Mouse (Mus musculus) spleen, postnatal 36 days (tissue): ENCODE measurements at regions not wholly inside any gene's neighbourhood (a gene's known extent, or its start where the extent isn't known, plus 50 kb on each side); places are given as distances from the start of the nearest gene placed in this dataset.

ENCODE experiments used
- DNase-seq, 2 experiments: peaks; one replicate each; pipeline ENCODE4 v3.0.0; 2022; ENCODE audit warnings: low spot score in 2 of 2, mixed read lengths in 1 of 2

- DNase-seq: no peak
These were observed 398.6 kb downstream of the Brinp2 start for GRCm38 (mm10) chr1:157957506-157957905.

GRCm38 (mm10) chr1:157964461-157964860, 391.7 kb downstream of the Brinp2 start:
- no peak for DNase-seq

DNA sequence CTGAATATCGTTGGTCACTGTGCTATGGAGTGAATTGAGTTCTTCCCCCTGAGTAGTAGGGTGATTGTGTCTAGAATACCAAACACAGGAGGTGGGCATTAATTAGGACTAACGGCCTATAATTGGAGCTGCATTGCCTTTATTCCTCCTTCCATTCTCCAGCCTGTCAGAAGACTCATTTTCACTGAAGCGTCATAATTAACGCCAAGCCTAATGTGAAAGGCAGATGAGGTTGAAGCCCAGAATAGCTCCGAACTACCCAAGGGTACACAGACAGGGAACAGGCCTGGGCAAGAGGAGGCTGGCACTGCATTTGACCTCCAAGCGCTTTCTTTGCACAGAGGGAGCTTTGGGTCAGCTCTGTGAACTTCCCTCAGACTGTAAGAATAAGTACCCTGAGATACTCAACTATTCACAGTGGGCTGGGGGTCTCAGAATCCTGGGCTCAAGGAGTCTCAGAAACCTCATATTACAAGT, 386.5 kb downstream of the Brinp2 start:
- DNase-seq: no peak

- DNase-seq: no peak
These were observed 382.5 kb downstream of the Brinp2 start for GRCm38 (mm10) chr1:157973373-157974232.

- DNase-seq: no peak
These were observed 381.5 kb downstream of the Brinp2 start for GRCm38 (mm10) chr1:157974656-157975055.

DNA sequence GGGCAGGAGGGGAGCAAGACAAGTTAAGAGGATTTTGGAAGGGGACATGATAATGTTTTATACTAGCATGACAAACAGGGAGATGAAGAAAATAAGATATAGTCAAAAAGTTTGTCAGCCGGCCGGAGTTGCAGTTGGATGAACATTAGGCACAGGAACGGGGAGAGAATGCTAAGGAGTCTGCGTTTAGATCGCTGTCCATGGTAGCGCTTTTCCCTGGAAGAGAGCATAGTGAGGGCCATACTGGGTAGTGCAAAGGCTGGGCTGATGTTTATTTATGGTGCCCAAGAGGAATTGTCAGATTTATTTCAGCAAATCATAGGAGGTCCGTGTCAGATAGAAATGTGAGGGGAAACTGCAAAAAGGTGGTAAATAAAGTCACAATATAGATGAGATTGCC, 337.0 kb downstream of the Brinp2 start:
- no peak for DNase-seq

GRCm38 (mm10) chr1:158039756-158040155, 316.4 kb downstream of the Brinp2 start:
- DNase-seq: no peak

GRCm38 (mm10) chr1:158040334-158040733, 315.8 kb downstream of the Brinp2 start:
- DNase-seq: no peak

DNA sequence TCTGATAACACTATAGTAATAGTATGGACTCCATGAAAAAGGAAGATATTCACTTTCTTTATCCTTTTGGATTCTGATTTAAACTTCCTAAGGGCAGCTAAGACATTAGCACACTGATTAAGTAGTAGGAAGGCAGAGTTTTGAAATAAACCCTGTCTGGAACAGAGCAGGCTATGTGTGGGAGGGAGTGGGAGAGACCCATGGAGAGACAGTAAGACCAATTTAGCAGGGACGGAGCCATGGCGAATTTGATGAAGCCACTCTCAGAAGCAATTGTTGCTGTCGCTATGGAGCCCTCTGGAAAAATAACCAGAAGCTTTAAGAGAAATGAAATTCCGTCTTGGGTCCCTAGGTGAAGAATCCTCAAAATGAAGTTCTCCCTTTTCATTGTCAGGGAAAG, 303.5 kb downstream of the Brinp2 start:
- no peak for DNase-seq

DNA sequence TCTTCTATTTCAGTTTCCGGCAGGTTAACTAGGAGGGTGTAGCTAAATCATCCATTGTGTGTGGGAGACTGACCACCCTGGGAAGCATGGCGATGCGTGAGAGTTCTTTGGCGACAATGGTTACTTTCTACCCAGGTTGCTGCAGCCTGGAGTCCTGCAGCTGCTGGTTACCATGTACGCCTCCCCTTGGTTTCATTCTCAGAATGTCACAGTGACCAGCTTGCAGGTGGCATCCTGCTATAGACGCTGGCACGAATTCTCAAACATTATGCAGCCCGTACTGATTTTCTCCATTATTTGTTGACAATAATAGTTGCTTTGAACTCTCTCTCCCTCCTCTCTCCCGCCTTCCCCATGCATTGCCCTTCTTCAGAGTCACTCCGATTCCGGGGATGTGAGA, 301.2 kb downstream of the Brinp2 start:
- DNase-seq: no peak

DNA sequence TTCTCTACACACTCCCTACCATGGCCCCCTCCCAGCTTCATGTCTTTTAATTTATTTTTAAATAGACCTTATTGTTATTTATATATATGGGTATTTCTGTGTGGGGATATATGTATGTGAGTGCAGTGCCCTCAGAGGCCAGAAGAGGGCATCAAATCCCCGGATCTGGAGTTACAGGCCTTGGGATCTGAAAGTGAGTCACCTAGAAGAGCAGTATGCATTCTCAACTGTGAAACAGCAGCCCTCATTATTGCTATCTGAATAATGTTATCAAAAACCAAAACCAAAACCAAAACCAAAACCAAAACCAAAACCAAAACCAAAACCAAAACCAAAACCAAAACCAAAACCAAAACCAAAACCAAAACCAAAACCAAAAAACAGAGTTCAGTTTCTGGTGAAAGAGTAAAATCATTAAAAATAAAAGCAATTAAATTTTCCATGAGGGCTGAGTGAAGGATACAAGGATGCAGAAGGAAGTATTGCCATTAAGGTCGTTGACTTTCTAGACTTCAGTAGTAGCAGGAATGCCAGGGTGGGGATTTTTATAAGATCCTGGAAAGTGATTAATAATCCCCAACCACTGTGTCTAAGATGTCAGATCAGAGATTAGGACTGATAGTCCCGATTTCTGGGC, 299.0 kb downstream of the Brinp2 start:
- DNase-seq: no peak

DNA sequence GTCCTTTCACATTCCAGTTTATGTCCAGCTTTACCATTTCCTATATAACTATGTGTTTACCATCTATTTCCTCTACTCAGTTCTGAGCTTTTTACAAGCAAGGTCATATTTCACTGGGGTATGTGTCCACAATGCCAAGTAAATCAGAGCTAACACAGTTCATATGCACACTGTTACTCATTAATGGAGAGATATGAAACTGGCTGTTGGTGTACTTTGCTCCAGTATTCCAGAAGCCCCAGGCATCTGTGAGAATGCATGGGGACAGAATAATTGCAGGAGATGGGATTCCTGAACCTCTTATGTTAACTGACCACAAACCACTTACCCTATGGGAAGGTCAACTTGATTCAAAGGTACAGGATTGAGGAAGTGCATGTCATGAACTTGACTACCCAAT, 298.3 kb downstream of the Brinp2 start:
- no peak for DNase-seq

DNA sequence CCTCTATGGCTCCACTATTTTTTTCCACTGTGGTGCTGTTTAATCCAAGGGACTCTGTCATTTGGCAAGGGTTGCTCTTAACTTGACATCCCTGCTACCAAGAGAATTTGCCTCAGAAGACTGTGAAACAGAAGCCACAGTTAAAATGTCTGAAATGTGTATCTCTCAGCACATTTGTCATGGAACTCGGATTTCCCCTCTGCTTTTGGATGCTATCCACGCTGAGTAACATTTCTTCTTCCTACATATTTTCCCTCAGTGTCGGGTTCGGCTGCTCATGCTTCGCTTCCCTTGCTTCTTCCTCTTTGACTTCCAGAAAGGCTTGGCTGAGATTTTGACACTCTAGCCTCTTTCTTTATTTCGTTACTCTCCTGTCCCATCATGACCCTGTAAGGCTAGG, 294.1 kb downstream of the Brinp2 start:
- DNase-seq: no peak

DNA sequence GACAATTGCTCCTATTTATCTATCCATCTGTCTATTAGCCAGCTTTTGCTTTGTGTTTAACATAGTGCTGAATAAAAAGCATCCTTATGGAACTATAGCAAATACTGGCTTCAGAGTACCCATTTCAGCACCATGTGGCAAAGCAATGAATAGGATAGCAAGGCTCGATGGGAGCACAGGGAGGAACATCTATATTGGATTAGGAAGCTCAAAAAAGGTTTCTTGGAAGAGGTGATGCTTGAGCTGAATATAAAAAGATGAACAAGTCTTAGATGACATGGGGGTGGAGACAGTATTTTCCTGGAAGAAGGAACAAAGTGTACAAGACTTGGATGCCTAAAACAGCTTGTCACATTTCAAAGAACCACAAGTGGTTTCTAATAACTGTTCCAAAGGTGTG, 273.9 kb downstream of the Brinp2 start:
- no peak for DNase-seq

DNA sequence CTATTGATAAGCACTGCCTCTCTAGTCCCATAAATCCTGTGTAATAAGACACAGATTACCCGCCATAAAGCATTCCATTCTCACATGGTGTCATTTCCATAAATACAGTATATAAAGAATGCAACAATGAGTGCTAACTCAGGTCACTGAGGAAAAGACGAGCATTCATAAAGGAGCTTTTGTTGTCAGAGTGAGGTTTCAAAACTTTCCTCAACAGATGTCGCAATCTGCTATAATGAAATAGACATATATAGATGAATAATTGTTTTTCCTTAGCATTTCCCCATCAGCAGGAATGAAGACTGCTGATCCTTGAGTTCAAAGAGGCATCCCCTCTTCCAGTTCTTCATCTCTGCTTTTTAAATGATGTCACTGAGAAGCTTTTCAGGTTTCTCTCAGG, 270.3 kb downstream of the Brinp2 start:
- no peak for DNase-seq

DNA sequence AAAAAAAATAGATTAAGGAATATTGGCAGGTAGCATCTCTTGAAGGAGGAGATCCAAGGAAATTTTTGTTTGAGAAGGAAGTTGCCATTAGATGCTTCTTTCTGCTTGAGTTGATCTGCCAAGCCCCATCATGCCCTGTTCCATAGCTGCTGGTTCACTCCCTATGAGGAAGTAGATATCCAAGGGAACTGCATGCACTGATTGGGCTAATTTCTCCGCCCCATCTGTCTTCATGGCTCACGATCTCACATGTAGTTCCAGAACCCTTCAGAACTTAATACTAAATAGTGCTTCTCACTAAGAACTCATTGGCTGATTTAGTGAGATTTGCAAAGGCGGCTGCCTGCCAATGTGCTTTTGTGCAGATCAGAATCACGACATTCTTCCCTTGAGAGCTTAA, 258.6 kb downstream of the Brinp2 start:
- DNase-seq: no peak

- no peak for DNase-seq
These were observed 236.4 kb downstream of the Brinp2 start for GRCm38 (mm10) chr1:158119708-158120107.

GRCm38 (mm10) chr1:158124902-158125301, 231.2 kb downstream of the Brinp2 start:
- DNase-seq: no peak

- DNase-seq: no peak
These were observed 229.9 kb downstream of the Brinp2 start for GRCm38 (mm10) chr1:158126272-158126671.

GRCm38 (mm10) chr1:158129243-158129770, 226.8 kb downstream of the Brinp2 start:
- DNase-seq: no peak

- DNase-seq: no peak
These were observed 208.6 kb downstream of the Brinp2 start for GRCm38 (mm10) chr1:158147525-158147924.

DNA sequence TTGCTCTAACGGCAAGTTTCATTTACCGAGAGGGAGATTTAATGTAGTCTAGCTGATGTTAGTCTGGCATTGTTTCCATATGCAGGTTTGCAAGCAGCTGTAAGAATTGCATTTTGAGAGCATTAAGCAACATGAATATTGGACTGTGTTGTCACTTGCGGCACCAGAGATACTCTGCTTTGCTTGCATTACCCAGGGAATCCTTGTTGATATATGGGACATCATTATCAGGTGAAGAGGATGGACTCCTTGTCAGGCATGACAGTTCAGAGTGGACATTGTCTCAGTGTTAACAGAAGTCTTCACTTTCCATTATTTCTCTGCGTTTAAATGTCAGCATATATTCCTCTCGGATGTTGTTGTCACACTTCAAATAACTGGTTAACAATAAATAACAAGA, 208.1 kb downstream of the Brinp2 start:
- no peak for DNase-seq

DNA sequence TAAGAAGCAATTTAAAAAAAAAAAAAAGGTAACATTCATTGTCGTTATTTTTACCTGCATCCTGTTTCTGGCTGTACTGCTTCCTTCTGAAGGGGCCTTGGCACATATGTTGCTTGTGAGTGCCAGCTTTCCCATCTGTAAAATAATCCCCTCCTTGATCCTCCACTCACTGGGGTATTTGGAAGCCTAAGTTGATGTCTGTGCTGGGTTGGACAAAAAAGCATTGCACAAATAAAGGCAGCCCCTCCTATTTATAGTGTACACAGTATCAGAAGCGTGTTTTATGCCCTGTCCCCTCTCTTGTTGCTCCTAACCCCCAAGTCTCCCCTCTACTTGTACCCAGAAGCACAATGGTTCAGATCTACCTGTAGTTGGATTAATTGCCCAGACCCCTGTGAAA, 195.0 kb downstream of the Brinp2 start:
- no peak for DNase-seq
